Mouse (Mus musculus): ENCODE results near the gene Rdh16.
"Not testable (repeated sequence)": the region's sequence is repeated elsewhere in the genome, so short reads cannot be mapped to it uniquely, and the experiment has no call there.

Gene Rdh16

GRCm38 (mm10) chr10:127800891-127801290, at the start of gene Rdh16:
TSS of gene Rdh16 (plus strand) at chr10:127801152.
- DNase-seq (ENCODE audit: low spot score in 2 of 2): no peak

- no peak for DNase-seq (ENCODE audit: low spot score in 2 of 2)
Measured at GRCm38 (mm10) chr10:127751548-127751947, 49.4 kb upstream of the Rdh16 start, which contains the start of gene Gpr182. TSS of gene Gpr182 (minus strand) at chr10:127751732.

GRCm38 (mm10) chr10:127754566-127755166, 46.3 kb upstream of the Rdh16 start:
- no peak for DNase-seq (ENCODE audit: low spot score in 2 of 2)

- DNase-seq (ENCODE audit: low spot score in 2 of 2): no peak
Measured at GRCm38 (mm10) chr10:127755246-127755645, 45.7 kb upstream of the Rdh16 start.

GRCm38 (mm10) chr10:127755770-127756468, 45.0 kb upstream of the Rdh16 start:
- no peak for DNase-seq (ENCODE audit: low spot score in 2 of 2)

GRCm38 (mm10) chr10:127759181-127760110, 41.5 kb upstream of the Rdh16 start, which contains the start of the genes Rdh1 and Rdh16f1:
TSS of gene Rdh1 (plus strand) at chr10:127759721.
TSS of gene Rdh16f1 (plus strand) at chr10:127759787.
- no peak for DNase-seq (ENCODE audit: low spot score in 2 of 2)

GRCm38 (mm10) chr10:127762926-127763325, 38.0 kb upstream of the Rdh16 start:
- DNase-seq (ENCODE audit: low spot score in 2 of 2): not testable (repeated sequence)

GRCm38 (mm10) chr10:127763914-127764680, 36.9 kb upstream of the Rdh16 start:
- DNase-seq (ENCODE audit: low spot score in 2 of 2): no peak

GRCm38 (mm10) chr10:127766564-127766963, 34.4 kb upstream of the Rdh16 start:
- no peak for DNase-seq (ENCODE audit: low spot score in 2 of 2)

GRCm38 (mm10) chr10:127776011-127776410, 24.9 kb upstream of the Rdh16 start, which contains the start of gene Rdh9:
TSS of gene Rdh9 (plus strand) at chr10:127776386.
- no peak for DNase-seq (ENCODE audit: low spot score in 2 of 2)

GRCm38 (mm10) chr10:127782321-127782720, 18.6 kb upstream of the Rdh16 start:
- not testable (repeated sequence) for DNase-seq (ENCODE audit: low spot score in 2 of 2)

GRCm38 (mm10) chr10:127785411-127785810, 15.5 kb upstream of the Rdh16 start:
- DNase-seq (ENCODE audit: low spot score in 2 of 2): not testable (repeated sequence)

GRCm38 (mm10) chr10:127799295-127799694, 1.7 kb upstream of the Rdh16 start:
- DNase-seq (ENCODE audit: low spot score in 2 of 2): no peak

GRCm38 (mm10) chr10:127801612-127802011, 660 bp downstream of the Rdh16 start:
- no peak for DNase-seq (ENCODE audit: low spot score in 2 of 2)

GRCm38 (mm10) chr10:127802236-127802635, 1.3 kb downstream of the Rdh16 start:
- DNase-seq (ENCODE audit: low spot score in 2 of 2): no peak

- no peak for DNase-seq (ENCODE audit: low spot score in 2 of 2)
Measured at GRCm38 (mm10) chr10:127804416-127804815, 3.5 kb downstream of the Rdh16 start.

- DNase-seq (ENCODE audit: low spot score in 2 of 2): no peak
Measured at GRCm38 (mm10) chr10:127815888-127816287, 14.9 kb downstream of the Rdh16 start.

- DNase-seq (ENCODE audit: low spot score in 2 of 2): not testable (repeated sequence)
Measured at GRCm38 (mm10) chr10:127817268-127817910, 16.4 kb downstream of the Rdh16 start.

- not testable (repeated sequence) for DNase-seq (ENCODE audit: low spot score in 2 of 2)
Measured at GRCm38 (mm10) chr10:127821806-127822205, 20.9 kb downstream of the Rdh16 start.

- DNase-seq (ENCODE audit: low spot score in 2 of 2): no peak
Measured at GRCm38 (mm10) chr10:127825386-127825785, 24.4 kb downstream of the Rdh16 start.

GRCm38 (mm10) chr10:127829121-127829520, 28.2 kb downstream of the Rdh16 start:
- no peak for DNase-seq (ENCODE audit: low spot score in 2 of 2)

All from right cerebral cortex, postnatal 36 days (tissue).